Mouse (Mus musculus) heart, adult 2 months (tissue): ENCODE measurements around the gene Agap1.

Experiments
- CTCF ChIP-seq: fragments of 200-600 bp; IDR thresholded peaks from 2 replicates; pipeline ENCODE4 v1.8.1; 2022; ENCODE audit warnings: antibody characterized with exemption, mild to moderate bottlenecking, moderate library complexity
- POLR2A ChIP-seq: fragments of 200-500 bp; IDR thresholded peaks from 2 replicates; pipeline ENCODE4 v1.6.1; 2011; ENCODE audit warnings: mild to moderate bottlenecking, low read depth, low read length, control low read depth; ENCODE audit not compliant: insufficient read depth

DNA sequence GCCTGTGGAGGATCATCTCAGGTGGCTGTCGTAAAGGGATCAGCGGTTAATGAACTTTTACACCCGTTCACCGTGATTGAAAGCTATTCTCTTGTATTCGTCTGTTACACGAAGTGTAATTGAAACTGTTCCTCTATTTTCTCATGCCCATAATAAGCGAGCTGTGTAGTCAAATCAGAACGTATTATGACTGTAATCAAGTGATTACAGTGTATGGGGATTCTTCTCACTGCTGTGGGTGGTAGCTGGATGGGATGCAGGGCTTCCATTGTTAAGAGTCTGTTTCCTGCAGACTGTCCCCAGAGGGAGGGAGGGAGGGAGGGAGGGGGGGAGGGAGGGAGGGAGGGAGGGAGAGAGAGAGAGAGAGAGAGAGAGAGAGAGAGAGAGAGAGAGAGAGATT is 56.1 kb downstream of the Agap1 start:
- TF ChIP-seq CTCF (no peak), POLR2A (no peak)
